Mouse (Mus musculus) Patski (cell line): ENCODE results near the gene Krtap1-3. TPM values are rescaled to one million over a fixed set of nuclear protein-coding genes. Genes with fewer than 3 reads are reported as not detected.

Experiments used
- ATAC-seq: fragments of 100-300 bp; one replicate; pipeline ENCODE4 v1.8.0; 2021
- CTCF ChIA-PET: fragments of 350-600 bp; sonication (Branson Sonifier 250); formaldehyde crosslinking; loops from one replicate; lab custom pipeline; 2022; ENCODE audit warnings: inconsistent platforms; lab: Charles Lee
- POLR2A ChIA-PET: fragments of 350-600 bp; sonication (Branson Sonifier 250); formaldehyde crosslinking; loops from one replicate; lab custom pipeline; 2022; ENCODE audit warnings: antibody characterized with exemption, inconsistent platforms; lab: Charles Lee
- DNase-seq: peaks from one replicate; pipeline ENCODE4 v3.0.0-alpha.2; 2011; ENCODE audit warnings: low read depth, low spot score
- H3K27me3 ChIP-seq: fragments of 371-371 bp; one replicate; pipeline ENCODE4 v1.5.1; 2021
- CTCF ChIP-seq: fragments of 100-300 bp; IDR thresholded peaks from one replicate; pipeline ENCODE4 v1.5.1; 2021
- in situ Hi-C: fragments of 300-500 bp; cut with MboI; formaldehyde crosslinking; loops from 3 replicates; pipeline ENCODE4 v1.11.1; 2018; ENCODE audit warnings: low pct_unique_long_range_greater_than_20kb, mixed read lengths
- polyA plus RNA-seq: library from polyadenylated mRNA; unstranded; gene quantifications from one replicate; pipeline ENCODE4 v1.2.3, GENCODE M21; 2021

The Krtap1-3 gene
- polyA plus RNA-seq, 1 experiment from 2014 or later = not detected

DNA sequence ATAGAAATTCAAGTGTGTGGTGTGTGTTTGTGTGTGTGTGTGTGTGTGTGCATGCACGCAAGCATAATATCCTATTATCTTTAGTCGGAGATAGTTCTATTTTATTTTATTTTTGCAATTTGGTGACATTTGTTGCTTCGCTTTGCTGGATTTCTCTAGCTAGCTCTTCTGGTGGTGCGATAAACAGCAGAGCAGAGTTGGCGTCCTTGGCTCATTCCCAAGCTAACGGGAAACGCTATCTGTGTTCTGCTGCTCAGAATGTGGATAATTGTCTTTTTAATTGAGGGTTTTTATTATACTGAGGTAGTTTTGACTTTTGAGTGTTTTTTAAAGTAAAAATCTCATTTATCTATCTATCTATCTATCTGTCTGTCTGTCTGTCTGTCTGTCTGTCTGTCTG, 6.0 kb downstream of the Krtap1-3 start:
- in situ Hi-C loops = loop anchor here (10.0 kb wide), 1 partner anchor 180 kb away; no protein-coding TSS in a partner anchor

DNA sequence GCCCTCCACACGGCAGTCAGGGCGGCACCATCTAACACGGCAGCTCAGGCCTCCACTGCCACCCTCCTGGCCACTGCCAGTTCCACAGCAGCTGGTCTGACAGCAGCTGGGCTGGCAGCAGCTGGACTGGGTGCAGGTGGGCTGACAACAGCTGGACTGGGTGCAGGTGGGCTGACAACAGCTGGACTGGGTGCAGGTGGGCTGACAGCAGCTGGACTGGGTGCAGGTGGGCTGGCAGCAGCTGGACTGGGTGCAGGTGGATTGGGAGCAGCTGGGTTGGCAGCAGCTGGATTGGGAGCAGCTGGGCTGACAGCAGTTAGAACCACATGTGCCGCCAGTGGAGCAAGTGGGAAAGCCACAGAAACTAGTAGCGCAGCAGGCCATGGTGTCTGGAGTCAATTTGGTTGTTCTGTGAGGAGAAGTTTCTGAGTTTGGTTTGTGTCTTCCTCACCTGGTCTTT, 7.9 kb downstream of the Krtap1-3 start, which contains the start of gene Krtap1-4:
Gene Krtap1-4, minus strand, starts transcription at position 410 of the 460 bp plus-strand sequence.
- ATAC-seq (no peak), DNase-seq (no peak)
- TF ChIP-seq CTCF = no peak
- ChIA-PET POLR2A (no interaction called here), CTCF (interaction anchor here (2.3 kb wide), 1 partner anchor 10 kb away, joined by 6 read pairs; no protein-coding TSS in a partner anchor)
- in situ Hi-C loops = loop anchor here (10.0 kb wide), 1 partner anchor 182 kb away; no protein-coding TSS in a partner anchor
- H3K27me3 ChIP-seq = no peaks in the 10 kb centered on the region

More for the DNA sequence above, 6.0 kb downstream of the Krtap1-3 start:
- DNase-seq = no peak
- POLR2A ChIA-PET = no interaction called here
- CTCF ChIA-PET = no interaction called here
- ATAC-seq = no peak
- no peaks in the 10 kb centered on the region for H3K27me3 ChIP-seq
- TF ChIP-seq CTCF = no peak

DNA sequence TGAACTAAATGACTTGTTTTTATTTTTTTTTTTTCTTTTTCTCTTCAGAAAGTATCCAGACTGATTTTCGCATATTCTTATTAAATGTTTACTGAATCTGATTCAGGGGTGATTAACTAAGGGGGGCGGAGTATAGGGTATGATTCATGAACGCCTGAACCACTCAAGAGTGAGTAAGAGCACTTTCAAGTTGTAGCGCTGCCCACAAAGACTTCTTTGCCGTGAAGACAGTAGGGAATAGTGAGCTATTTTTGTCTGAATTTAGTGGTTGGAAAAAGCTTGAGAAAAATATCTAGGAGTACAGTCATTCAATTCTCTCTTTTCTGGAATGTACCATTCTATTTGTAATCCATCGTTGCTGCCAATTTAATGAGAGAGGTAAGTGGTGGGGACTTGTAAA, 9.6 kb downstream of the Krtap1-3 start:
- TF ChIP-seq CTCF = no peak
- ATAC-seq (peak; percentile 74), DNase-seq (no peak)
- H3K27me3 ChIP-seq = no peaks in the 10 kb centered on the region
- POLR2A ChIA-PET = no interaction called here
- CTCF ChIA-PET = interaction anchor here (1.1 to 2.3 kb wide), 2 partner anchors 8 to 32 kb away, joined by 3 to 6 read pairs; no protein-coding TSS in a partner anchor
- in situ Hi-C loops = loop anchor here (10.0 kb wide), 1 partner anchor 183 kb away; no protein-coding TSS in a partner anchor

DNA sequence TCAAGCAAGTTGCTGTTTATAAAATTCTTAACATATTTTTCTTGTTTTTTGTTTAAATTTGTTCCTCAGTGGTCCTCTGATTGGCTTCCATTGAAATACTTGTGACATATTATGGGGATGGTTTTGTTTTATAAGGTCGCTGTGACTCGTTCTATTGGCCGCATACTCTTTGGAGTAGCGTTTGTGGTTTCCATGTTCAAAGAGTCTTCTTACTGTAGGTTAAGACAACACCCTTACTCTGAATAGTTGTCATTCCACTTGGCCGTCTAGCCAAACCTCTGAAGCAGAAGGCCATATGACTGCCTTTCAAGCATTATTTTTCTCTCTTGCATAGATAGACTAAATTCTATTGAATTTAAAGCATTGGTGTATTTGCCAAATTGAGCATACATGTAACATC, 10.1 kb downstream of the Krtap1-3 start:
- ATAC-seq = no peak
- in situ Hi-C loops = loop anchor here (10.0 kb wide), 1 partner anchor 184 kb away; no protein-coding TSS in a partner anchor
- no peak for TF ChIP-seq CTCF
- no peak for DNase-seq
- ChIA-PET POLR2A (no interaction called here), CTCF (interaction anchor here (2.3 kb wide), 1 partner anchor 7 kb away, joined by 6 read pairs; no protein-coding TSS in a partner anchor)
- no peaks in the 10 kb centered on the region for H3K27me3 ChIP-seq

DNA sequence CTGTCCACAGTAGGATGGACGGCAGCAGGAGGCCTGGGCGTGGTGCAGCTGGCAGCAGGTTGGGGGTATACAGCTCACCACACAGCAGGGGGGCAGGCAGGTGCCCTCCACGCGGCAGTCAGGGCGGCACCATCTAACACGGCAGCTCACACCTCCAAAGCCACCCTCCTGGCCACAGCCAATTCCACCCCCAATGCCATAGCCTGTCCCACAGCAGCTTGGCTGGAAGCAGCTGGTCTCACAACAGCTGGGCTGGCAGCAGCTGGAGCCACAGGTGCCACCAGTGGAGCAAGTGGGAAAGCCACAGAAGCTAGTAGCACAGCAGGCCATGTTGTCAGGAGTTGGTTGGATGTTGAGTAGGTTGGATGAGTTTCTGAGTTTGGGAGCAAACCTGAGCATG, 10.5 kb downstream of the Krtap1-3 start, which contains the start of gene Krtap1-5:
Gene Krtap1-5, minus strand, starts transcription at position 381 of the 400 bp plus-strand sequence.
- no peak for ATAC-seq

GRCm38 (mm10) chr11:99574106-99574505, 17.0 kb downstream of the Krtap1-3 start:
- DNase-seq = no peak
- peak; percentile 95 for TF ChIP-seq CTCF
- ATAC-seq = peak; percentile 91
- ChIA-PET POLR2A (interaction anchor here (0.6 kb wide), 1 partner anchor 106 kb away, joined by 3 read pairs; no protein-coding TSS in a partner anchor), CTCF (interaction anchor here (0.7 to 2.1 kb wide), 11 partner anchors 8 to 724 kb away, joined by 3 to 6 read pairs (median 3); no protein-coding TSS in a partner anchor)
- H3K27me3 ChIP-seq = no peaks in the 10 kb centered on the region
- in situ Hi-C loops = loop anchor here (5.0 to 10.0 kb wide), 4 partner anchors 107 to 591 kb away; partner anchors contain the start of gene Krt10

More for the DNA sequence above, 10.5 kb downstream of the Krtap1-3 start, which contains the start of gene Krtap1-5:
- no peaks in the 10 kb centered on the region for H3K27me3 ChIP-seq
- in situ Hi-C loops = loop anchor here (10.0 kb wide), 1 partner anchor 184 kb away; no protein-coding TSS in a partner anchor
- no peak for DNase-seq
- CTCF ChIA-PET = no interaction called here
- no peak for TF ChIP-seq CTCF
- POLR2A ChIA-PET = no interaction called here

DNA sequence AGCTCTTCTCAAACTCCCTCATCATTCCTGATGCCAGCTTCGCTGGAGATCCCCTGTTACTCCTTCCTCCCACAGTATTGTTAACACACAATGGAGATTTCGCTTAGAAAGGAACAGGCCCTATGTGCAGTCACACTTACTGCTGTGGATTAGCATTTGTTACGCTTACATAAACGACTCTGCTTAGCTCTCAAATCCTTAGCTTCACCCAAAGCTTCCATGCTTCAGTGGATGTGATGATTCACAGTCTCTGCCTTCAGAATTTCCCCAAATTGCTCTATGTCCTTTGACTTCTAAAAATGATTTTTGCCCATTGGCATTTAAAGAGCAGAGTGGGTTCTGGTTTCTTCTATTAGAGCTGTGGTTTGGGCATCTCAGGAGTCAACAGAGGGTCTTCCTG, 18.0 kb downstream of the Krtap1-3 start:
- DNase-seq (peak; percentile 66), ATAC-seq (peak; percentile 38)
- TF ChIP-seq CTCF = no peak
- in situ Hi-C loops = loop anchor here (5.0 to 10.0 kb wide), 4 partner anchors 106 to 592 kb away; partner anchors contain the start of gene Krt10
- ChIA-PET POLR2A (no interaction called here), CTCF (interaction anchor here (1.2 to 2.1 kb wide), 5 partner anchors 9 to 109 kb away, joined by 3 to 6 read pairs (median 6); no protein-coding TSS in a partner anchor)
- H3K27me3 ChIP-seq = no peaks in the 10 kb centered on the region

GRCm38 (mm10) chr11:99566530-99566929, 24.6 kb downstream of the Krtap1-3 start, which contains the start of gene Krtap3-1:
Gene Krtap3-1, minus strand, starts transcription at chr11:99566630.
- no peaks in the 10 kb centered on the region for H3K27me3 ChIP-seq
- TF ChIP-seq CTCF = no peak
- CTCF ChIA-PET = interaction anchor here (1.0 kb wide), 1 partner anchor 8 kb away, joined by 3 read pairs; no protein-coding TSS in a partner anchor
- POLR2A ChIA-PET = interaction anchor here (0.6 kb wide), 1 partner anchor 591 kb away, joined by 3 read pairs; no protein-coding TSS in a partner anchor
- DNase-seq = no peak
- in situ Hi-C loops = no loop called here
- ATAC-seq = no peak

DNA sequence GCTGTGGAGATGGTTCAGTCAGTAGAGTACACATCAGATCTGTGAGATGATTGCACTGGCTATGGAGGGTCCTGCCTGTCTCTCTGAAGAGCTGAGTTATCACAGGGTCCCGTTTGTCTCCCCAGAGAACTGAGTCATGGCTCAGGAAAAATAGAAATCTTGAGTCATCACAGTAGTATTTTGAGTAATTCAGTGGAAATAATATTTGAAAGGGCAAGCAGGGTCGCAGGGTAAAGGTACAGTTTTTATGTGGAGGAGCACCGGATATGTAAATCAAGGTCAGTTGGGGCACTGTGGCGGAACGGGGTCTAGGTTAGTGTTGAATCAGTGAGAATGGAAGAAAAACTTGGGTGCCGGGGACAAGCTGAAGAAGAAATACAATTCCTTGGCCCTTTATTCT, 28.6 kb downstream of the Krtap1-3 start:
- DNase-seq (no peak), ATAC-seq (no peak)
- ChIA-PET POLR2A (interaction anchor here (1.4 kb wide), 1 partner anchor 10 kb away, joined by 3 read pairs; no protein-coding TSS in a partner anchor), CTCF (interaction anchor here (0.8 to 1.5 kb wide), 3 partner anchors 9 to 46 kb away, joined by 3 read pairs; no protein-coding TSS in a partner anchor)
- in situ Hi-C loops = no loop called here
- no peak for TF ChIP-seq CTCF
- no peaks in the 10 kb centered on the region for H3K27me3 ChIP-seq

DNA sequence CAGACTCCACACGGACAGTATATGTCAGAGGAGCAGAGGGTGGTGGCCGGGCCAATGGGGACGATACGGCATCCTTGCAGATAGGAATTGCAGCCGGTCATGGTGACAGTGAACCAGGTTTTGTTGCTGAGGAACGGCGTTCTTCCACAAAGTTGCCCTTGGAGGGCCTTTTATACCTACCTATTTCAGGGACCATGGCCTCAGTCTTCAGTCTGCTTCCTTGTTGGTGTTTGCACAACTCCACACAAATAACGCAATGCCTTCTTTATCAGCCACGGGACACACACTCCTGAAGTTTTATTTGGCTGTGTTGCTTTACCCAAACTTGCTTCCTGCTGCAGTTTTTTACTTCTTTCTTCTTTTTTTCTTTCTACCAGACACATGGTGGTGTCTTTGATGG, 31.8 kb downstream of the Krtap1-3 start, which contains the start of gene Gm11939:
Gene Gm11939, minus strand, starts transcription at position 101 of the 400 bp plus-strand sequence.
- in situ Hi-C loops = no loop called here
- ATAC-seq = no peak
- no peak for DNase-seq
- CTCF ChIA-PET = interaction anchor here (1.8 kb wide), 1 partner anchor 14 kb away, joined by 4 read pairs; no protein-coding TSS in a partner anchor
- POLR2A ChIA-PET = no interaction called here
- no peak for TF ChIP-seq CTCF
- H3K27me3 ChIP-seq = no peaks in the 10 kb centered on the region
